Mouse (Mus musculus) cortical plate, adult 2 months (tissue): ENCODE results near the gene Zfp292.

Experiments
- CTCF ChIP-seq: fragments of 200-500 bp; IDR thresholded peaks from 2 replicates; pipeline ENCODE4 v1.5.1; 2011; ENCODE audit warnings: mild to moderate bottlenecking, control low read depth, low read length; ENCODE audit not compliant: insufficient read depth; ENCODE audit errors: extremely low read depth
- POLR2A ChIP-seq: fragments of 200-500 bp; IDR thresholded peaks from 2 replicates; pipeline ENCODE4 v1.6.1; 2011; ENCODE audit warnings: mild to moderate bottlenecking, low read length, control low read depth; ENCODE audit not compliant: insufficient read depth; ENCODE audit errors: extremely low read depth

DNA sequence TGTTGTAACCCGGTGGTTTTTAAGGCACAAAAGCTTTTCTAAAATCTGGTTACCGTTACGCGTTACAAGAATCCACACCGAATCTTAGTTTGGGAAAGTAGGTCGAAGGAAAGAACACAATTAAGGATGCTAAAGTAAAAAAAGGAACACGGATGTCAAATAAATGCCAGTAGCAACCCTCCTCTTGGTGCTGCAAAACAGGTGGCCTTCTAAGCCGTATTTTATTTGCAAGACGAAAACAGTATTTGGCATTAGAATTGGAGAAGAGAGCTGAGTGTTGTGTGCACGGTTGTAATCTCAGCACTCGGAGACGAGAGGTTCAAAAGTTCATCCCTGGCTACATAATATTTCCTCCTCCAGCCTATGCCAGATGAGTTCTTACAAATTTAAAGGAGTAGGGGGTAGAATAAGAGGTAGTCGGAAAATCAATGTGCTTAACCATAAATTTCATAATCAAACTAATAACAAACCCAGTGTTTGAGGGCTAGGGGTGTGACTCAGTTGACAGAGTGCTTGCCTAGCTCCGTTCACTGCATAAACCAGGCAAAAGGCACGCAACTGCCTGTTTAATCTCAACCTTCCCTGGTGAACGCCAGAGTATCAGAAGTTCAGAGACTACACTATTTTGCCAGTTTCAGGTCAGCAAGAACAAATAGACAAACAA is 738 bp upstream of the Zfp292 start:
- no peak for TF ChIP-seq CTCF
- TF ChIP-seq POLR2A: no peak
